Mouse (Mus musculus) liver, embryonic 13.5 days (tissue): Measurements from ENCODE around the gene Otx2. TPM values are rescaled to one million over a fixed set of nuclear protein-coding genes. Genes with fewer than 3 reads are reported as not detected.

Experiments used
- ATAC-seq: fragments of 200-750 bp; cut with Nextera tagmentation; 2 replicates; pipeline ENCODE4 v1.8.0; 2017; ENCODE audit warnings: low read depth, mild to moderate bottlenecking, moderate number of reproducible peaks, moderate library complexity
- DNase-seq: peaks from one replicate; pipeline ENCODE4 v3.0.0; 2022
- H3K27ac ChIP-seq: fragments of 300-500 bp; sonication (generic); 2 replicates; pipeline ENCODE4 v1.5.1; 2015; ENCODE audit warnings: moderate library complexity, mild to moderate bottlenecking, inconsistent platforms
- H3K27me3 ChIP-seq: fragments of 300-500 bp; sonication (generic); 2 replicates; pipeline ENCODE4 v1.6.1; 2015; ENCODE audit warnings: mild to moderate bottlenecking, inconsistent platforms
- H3K36me3 ChIP-seq: fragments of 300-500 bp; sonication (generic); 2 replicates; pipeline ENCODE4 v1.6.1; 2015; ENCODE audit warnings: mild to moderate bottlenecking, inconsistent platforms
- H3K4me1 ChIP-seq: fragments of 300-500 bp; sonication (generic); replicated peaks from 2 replicates; pipeline ENCODE4 v1.6.1; 2015; ENCODE audit warnings: inconsistent platforms
- H3K4me2 ChIP-seq: fragments of 300-500 bp; sonication (generic); 2 replicates; pipeline ENCODE4 v1.6.1; 2015; ENCODE audit warnings: inconsistent platforms, mild to moderate bottlenecking, moderate library complexity
- H3K4me3 ChIP-seq: fragments of 300-500 bp; sonication (generic); replicated peaks from 2 replicates; pipeline ENCODE4 v1.5.1; 2015; ENCODE audit warnings: mild to moderate bottlenecking, inconsistent platforms
- H3K9ac ChIP-seq: fragments of 300-500 bp; sonication (generic); 2 replicates; pipeline ENCODE4 v1.6.1; 2015; ENCODE audit warnings: mild to moderate bottlenecking, inconsistent platforms
- H3K9me3 ChIP-seq: fragments of 300-500 bp; sonication (generic); replicated peaks from 2 replicates; pipeline ENCODE4 v1.6.1; 2016; ENCODE audit warnings: inconsistent platforms
- WGBS: fragments of 180-500 bp; shearing (Covaris S2); methylation state at CpG from one replicate; pipeline ENCODE4 v1.1.7; 2015; ENCODE audit not compliant: insufficient replicate concordance; 5-methylcytosine and 5-hydroxymethylcytosine counted together
- polyA plus RNA-seq: library from polyadenylated mRNA; unstranded; fragments of >200 nt; fragmentation: Nextera tagmentation; extraction: Ambion mirVana; gene quantifications from 2 replicates; pipeline ENCODE4 v1.2.1, GENCODE M21; 2015

Gene Otx2
- polyA plus RNA-seq, 1 experiment from 2014 or later, result not detected

- ATAC-seq (no peak), DNase-seq (no peak)
- no peak overlapping the region for H3K27ac ChIP-seq
These were observed 6.2 kb downstream of the Otx2 start for GRCm38 (mm10) chr14:48667396-48667795.

GRCm38 (mm10) chr14:48666771-48667170 is 6.8 kb downstream of the Otx2 start:
- Histone ChIP-seq H3K9ac (no peak overlapping the region), H3K4me1 (0 out of 2 replicates have a peak, but pooled peaks cover 7% of the 10 kb centered on the region), H3K27me3 (peaks cover 100% of the 10 kb centered on the region), H3K4me3 (no peak overlapping the region), H3K9me3 (no peaks in the 10 kb centered on the region), H3K36me3 (no peaks in the 10 kb centered on the region), H3K4me2 (no peak overlapping the region), H3K27ac (no peak overlapping the region)
- WGBS, result 2% methylated on average over 19 of the region's 19 CpGs
- no peak for DNase-seq
- ATAC-seq, result no peak

More at GRCm38 (mm10) chr14:48667396-48667795, 6.2 kb downstream of the Otx2 start:
- H3K27me3 ChIP-seq, result peaks cover 100% of the 10 kb centered on the region
- no peak overlapping the region for H3K4me2 ChIP-seq
- no peak overlapping the region for H3K4me3 ChIP-seq
- H3K9ac ChIP-seq, result no peak overlapping the region
- 0 out of 2 replicates have a peak, but pooled peaks cover 7% of the 10 kb centered on the region for H3K4me1 ChIP-seq
- no peaks in the 10 kb centered on the region for H3K9me3 ChIP-seq
- 3% methylated on average over 12 of the region's 12 CpGs for WGBS
- no peaks in the 10 kb centered on the region for H3K36me3 ChIP-seq

DNA sequence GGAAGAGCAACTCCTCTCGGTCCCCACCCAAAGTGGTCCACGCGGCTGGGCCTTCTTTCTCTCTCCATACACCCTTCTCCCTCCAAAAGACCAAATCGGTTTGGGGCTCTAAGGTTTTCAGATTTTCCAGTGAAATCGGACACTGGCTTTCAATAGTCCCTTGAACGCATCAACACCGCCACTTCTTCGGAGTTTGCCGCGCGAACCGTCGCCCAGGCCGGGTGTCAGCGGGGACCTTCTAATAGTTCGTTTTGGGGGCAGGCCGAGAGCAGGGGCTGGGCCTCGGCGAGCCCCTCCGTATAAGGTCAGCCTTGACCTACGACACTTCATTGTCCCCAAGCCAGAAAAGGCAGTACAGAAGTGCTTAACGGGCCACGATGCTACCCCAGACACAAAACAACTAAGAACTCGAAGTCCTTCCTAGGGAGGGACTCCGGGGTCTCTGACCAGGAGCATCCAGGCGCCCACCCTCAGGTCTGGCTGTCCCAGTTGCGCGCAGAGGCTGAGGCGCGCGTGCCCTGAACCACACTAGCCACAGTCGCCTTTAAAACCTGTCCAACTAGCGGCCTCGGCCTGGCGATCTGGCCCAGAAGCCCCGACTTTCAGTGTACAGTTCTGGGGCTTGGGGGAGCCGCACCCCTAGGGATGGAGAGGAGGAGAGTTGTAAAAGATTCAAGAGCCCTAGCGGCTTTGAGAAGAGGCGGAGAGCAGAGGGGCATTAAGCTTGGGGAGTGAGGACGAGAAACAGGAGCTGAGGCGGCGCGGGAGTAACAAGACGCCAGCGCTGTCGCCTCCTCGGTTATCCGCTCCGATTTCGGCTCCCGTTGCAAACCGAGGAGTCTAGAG is 7.6 kb downstream of the Otx2 start:
- WGBS, result 1% methylated on average over 52 of the region's 52 CpGs
- H3K9ac ChIP-seq, result no peak overlapping the region
- ATAC-seq (no peak), DNase-seq (no peak)
- 0 out of 2 replicates have a peak, but pooled peaks cover 7% of the 10 kb centered on the region for H3K4me1 ChIP-seq
- H3K36me3 ChIP-seq, result no peaks in the 10 kb centered on the region
- H3K9me3 ChIP-seq, result no peaks in the 10 kb centered on the region
- no peak overlapping the region for H3K27ac ChIP-seq
- H3K27me3 ChIP-seq, result peaks cover 100% of the 10 kb centered on the region
- H3K4me3 ChIP-seq, result no peak overlapping the region
- H3K4me2 ChIP-seq, result no peak overlapping the region

DNA sequence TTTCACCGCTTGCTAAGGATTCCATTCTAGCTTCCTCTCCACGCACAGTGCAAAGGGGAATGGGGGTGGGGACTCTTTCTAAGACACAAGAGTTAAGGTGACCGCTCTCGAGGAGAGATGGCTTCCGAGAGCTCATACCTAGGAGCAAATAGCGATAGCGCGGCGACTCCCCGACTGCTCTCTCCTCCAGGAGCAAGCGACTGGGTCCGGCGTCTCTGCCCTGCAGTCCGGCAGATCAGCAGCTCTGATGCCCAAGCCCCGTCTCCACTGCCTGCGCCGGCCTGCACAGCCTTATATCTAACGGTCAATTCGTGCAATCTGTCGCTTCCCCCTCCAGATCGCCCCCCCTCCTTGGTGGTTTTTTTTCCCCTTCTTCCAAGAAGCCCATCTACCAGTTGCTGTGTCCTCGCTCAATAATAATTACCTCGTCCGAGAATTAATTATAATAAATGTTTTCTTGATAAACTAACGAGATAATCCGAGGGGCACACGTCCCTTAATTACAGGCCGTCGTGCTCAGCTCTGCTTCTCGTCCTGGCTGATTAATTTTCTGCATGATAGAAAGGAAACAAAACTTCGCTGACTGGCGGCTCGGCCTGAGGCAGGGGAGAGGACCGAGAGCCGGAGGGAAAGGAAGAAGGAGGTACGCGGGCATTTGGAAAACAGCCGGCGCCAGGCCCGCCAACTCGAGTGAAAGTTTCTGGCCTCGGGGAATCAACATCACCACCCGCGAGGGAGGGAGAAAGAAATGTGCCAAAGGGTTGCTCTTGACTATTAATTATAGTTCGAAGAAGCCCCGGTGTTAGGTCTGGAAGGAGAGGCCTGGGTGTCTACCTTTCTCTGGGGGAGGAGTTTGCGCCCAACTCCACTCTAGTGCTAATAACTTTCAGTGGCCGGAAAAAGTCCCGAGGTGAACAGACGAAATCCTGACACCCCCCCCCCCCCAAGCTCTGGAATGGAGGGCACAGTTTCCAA is 8.5 kb downstream of the Otx2 start:
- H3K4me3 ChIP-seq, result peak overlapping the region; percentile 6; the same call in 1 of the 2 replicates
- 0 out of 2 replicates have a peak, but pooled peaks cover 7% of the 10 kb centered on the region for H3K4me1 ChIP-seq
- H3K9ac ChIP-seq, result no peak overlapping the region
- H3K36me3 ChIP-seq, result no peaks in the 10 kb centered on the region
- 1% methylated on average over 50 of the region's 50 CpGs for WGBS
- H3K27me3 ChIP-seq, result peaks cover 100% of the 10 kb centered on the region
- DNase-seq, result no peak
- H3K27ac ChIP-seq, result no peak overlapping the region
- H3K4me2 ChIP-seq, result no peak overlapping the region
- no peak for ATAC-seq
- H3K9me3 ChIP-seq, result no peaks in the 10 kb centered on the region

GRCm38 (mm10) chr14:48664001-48664810 is 9.4 kb downstream of the Otx2 start:
- Histone ChIP-seq H3K27ac (no peak overlapping the region), H3K4me2 (no peak overlapping the region), H3K27me3 (peaks cover 100% of the 10 kb centered on the region), H3K4me3 (no peak overlapping the region), H3K9me3 (no peaks in the 10 kb centered on the region), H3K36me3 (no peaks in the 10 kb centered on the region), H3K4me1 (0 out of 2 replicates have a peak, but pooled peaks cover 7% of the 10 kb centered on the region), H3K9ac (no peak overlapping the region)
- no peak for DNase-seq
- WGBS, result 4% methylated on average over 14 of the region's 14 CpGs
- no peak for ATAC-seq

DNA sequence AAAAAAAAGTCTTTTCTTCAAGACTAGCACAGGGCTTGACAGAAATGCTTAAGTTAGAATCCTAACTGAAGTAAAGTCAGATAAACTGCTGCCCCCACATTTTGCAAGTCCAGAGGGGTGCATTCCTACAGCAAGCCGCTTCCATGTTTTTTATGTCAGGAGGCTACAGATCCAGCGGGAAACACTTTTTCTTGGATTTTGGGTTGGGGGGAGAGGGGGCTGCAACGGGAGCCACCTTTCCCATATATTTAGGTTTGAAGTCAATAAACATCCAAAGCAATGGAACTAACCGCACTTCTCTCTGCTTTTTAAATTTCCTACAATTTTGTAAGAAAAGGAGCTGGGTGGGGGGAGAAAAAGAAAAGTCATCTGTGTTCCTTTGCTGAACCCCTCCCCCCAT is 10.1 kb downstream of the Otx2 start:
- H3K27me3 ChIP-seq, result peaks cover 100% of the 10 kb centered on the region
- no peak overlapping the region for H3K4me3 ChIP-seq
- no peak overlapping the region for H3K4me2 ChIP-seq
- H3K27ac ChIP-seq, result no peak overlapping the region
- DNase-seq (no peak), ATAC-seq (no peak)
- H3K9me3 ChIP-seq, result no peaks in the 10 kb centered on the region
- H3K4me1 ChIP-seq, result 0 out of 2 replicates have a peak, but pooled peaks cover 7% of the 10 kb centered on the region
- no peaks in the 10 kb centered on the region for H3K36me3 ChIP-seq
- no peak overlapping the region for H3K9ac ChIP-seq
- 3% methylated on average over 4 of the region's 4 CpGs for WGBS

DNA sequence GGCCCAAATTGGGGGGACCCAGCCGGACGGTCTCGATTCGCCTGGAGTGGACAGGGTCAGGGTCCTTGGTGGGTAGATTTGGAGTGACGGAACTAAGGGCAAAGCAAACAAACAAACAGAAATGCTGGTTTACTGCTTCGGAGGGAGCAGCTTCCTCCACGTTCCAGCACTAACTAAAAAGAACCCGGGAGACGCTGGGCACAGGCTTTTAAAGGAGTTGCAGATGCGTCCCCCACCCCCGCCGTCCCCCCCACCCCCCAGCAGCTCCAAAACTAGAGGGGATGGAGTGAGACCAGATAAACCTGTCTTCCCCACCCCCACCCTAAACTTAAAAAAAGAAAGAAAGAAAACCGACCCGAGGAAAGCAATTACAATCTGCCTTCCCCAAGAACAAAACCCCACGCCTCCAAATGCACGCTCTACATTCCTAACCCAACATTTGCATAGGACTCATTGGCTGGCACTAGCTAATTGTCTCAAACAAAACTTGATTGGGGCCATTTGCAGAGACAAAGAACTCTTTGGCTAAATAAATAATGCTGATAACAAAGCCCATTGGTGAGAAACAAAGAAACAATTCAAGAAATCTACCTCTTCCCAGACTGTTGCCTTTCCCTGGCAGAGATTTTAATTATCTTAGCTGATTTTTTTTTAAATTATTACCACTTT is 10.9 kb downstream of the Otx2 start:
- 5% methylated on average over 16 of the region's 16 CpGs for WGBS
- no peak overlapping the region for H3K9ac ChIP-seq
- H3K27ac ChIP-seq, result no peak overlapping the region
- H3K9me3 ChIP-seq, result no peaks in the 10 kb centered on the region
- no peak for DNase-seq
- no peak overlapping the region for H3K4me3 ChIP-seq
- 0 out of 2 replicates have a peak, but pooled peaks cover 7% of the 10 kb centered on the region for H3K4me1 ChIP-seq
- H3K27me3 ChIP-seq, result peaks cover 100% of the 10 kb centered on the region
- H3K36me3 ChIP-seq, result no peaks in the 10 kb centered on the region
- ATAC-seq, result no peak
- H3K4me2 ChIP-seq, result no peak overlapping the region

- Histone ChIP-seq H3K4me2 (no peak overlapping the region), H3K36me3 (no peaks in the 10 kb centered on the region), H3K4me1 (0 out of 2 replicates have a peak, but pooled peaks cover 7% of the 10 kb centered on the region), H3K27ac (no peak overlapping the region), H3K4me3 (no peak overlapping the region), H3K9me3 (no peaks in the 10 kb centered on the region), H3K9ac (no peak overlapping the region), H3K27me3 (peaks cover 100% of the 10 kb centered on the region)
- DNase-seq (no peak), ATAC-seq (no peak)
- 7% methylated on average over 38 of the region's 38 CpGs for WGBS
These were observed 11.7 kb downstream of the Otx2 start for GRCm38 (mm10) chr14:48661646-48662567.

DNA sequence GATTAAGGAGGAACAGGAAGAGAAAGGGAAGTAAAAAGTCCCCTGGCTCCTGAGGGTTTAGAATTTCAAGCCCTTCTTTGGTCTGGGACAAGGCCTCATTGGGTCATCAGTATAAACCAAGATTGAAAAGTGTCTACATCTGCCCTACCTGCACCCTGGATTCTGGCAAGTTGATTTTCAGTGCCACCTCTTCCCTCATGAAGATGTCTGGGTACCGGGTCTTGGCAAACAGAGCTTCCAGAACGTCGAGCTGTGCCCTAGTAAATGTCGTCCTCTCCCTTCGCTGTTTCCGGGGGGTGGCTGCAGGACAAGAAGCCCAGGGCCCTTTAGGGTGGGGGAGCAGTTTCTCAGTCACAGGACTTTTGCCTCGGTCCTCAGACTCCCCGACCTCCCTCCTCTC is 12.5 kb downstream of the Otx2 start:
- Histone ChIP-seq H3K27ac (no peak overlapping the region), H3K36me3 (no peaks in the 10 kb centered on the region), H3K4me2 (no peak overlapping the region), H3K4me3 (no peak overlapping the region), H3K9ac (no peak overlapping the region), H3K9me3 (no peaks in the 10 kb centered on the region), H3K4me1 (0 out of 2 replicates have a peak, but pooled peaks cover 7% of the 10 kb centered on the region), H3K27me3 (peaks cover 100% of the 10 kb centered on the region)
- ATAC-seq (no peak), DNase-seq (no peak)
- WGBS, result 16% methylated on average over 8 of the region's 8 CpGs
